Mouse (Mus musculus) left cerebral cortex, postnatal 14 days (tissue): Measurements from ENCODE around the gene Slc39a13. TPM values are rescaled to one million over a fixed set of nuclear protein-coding genes. Genes with fewer than 3 reads are reported as not detected.

ENCODE experiments used
- total RNA-seq, 2 experiments: library from RNA; stranded (reverse); gene quantifications; 2 replicates each; pipeline ENCODE4 v1.2.3; 2021

Slc39a13 gene
- total RNA-seq, 2 experiments from 2014 or later = 26.2 to 32.9 TPM

Other genes with a start within 250 kb of the Slc39a13 start
- 100 to 1,000 TPM; 129 to 134 TPM for gene Mtch2, start 223.3 kb downstream of the Slc39a13 start, total RNA-seq
- 100 to 1,000 TPM; 261 to 310 TPM for gene C1qtnf4, start 184.6 kb downstream of the Slc39a13 start, total RNA-seq
- gene Kbtbd4, start 165.7 kb downstream of the Slc39a13 start, total RNA-seq = 10 to 100 TPM; 33.1 to 35.0 TPM
- 100 to 1,000 TPM; 224 to 244 TPM for gene Ndufs3, start 165.6 kb downstream of the Slc39a13 start, total RNA-seq
- 100 to 1,000 TPM; 134 to 147 TPM for gene Celf1, start 130.0 kb downstream of the Slc39a13 start, total RNA-seq
- under 1 TPM; 0.24 to 0.36 TPM for gene Rapsn, start 34.8 kb downstream of the Slc39a13 start, total RNA-seq
- 100 to 1,000 TPM; 203 to 208 TPM for gene Psmc3, start 16.4 kb downstream of the Slc39a13 start, total RNA-seq
- 1 to 10 TPM; 4.3 to 4.7 TPM for gene Spi1, start 12.0 kb upstream of the Slc39a13 start, total RNA-seq
- gene Mybpc3, start 47.7 kb upstream of the Slc39a13 start, total RNA-seq = 1 to 10 TPM in 1 of 2 experiments, under 1 TPM in 1; 0.91 to 1.8 TPM
- 100 to 1,000 TPM; 202 to 239 TPM for gene Madd, start 113.4 kb upstream of the Slc39a13 start, total RNA-seq
- 1 to 10 TPM; 1.9 to 2.3 TPM for gene Nr1h3, start 132.4 kb upstream of the Slc39a13 start, total RNA-seq
- 10 to 100 TPM; 51.0 to 54.8 TPM for gene Acp2, start 132.5 kb upstream of the Slc39a13 start, total RNA-seq
- 10 to 100 TPM; 10.4 to 10.9 TPM for gene Ddb2, start 166.6 kb upstream of the Slc39a13 start, total RNA-seq
- gene Pacsin3, start 185.5 kb upstream of the Slc39a13 start, total RNA-seq = 10 to 100 TPM; 46.8 TPM
- 10 to 100 TPM; 63.3 to 65.6 TPM for gene Arfgap2, start 194.6 kb upstream of the Slc39a13 start, total RNA-seq